7 mouse cellular contexts compared by ENCODE assay signal in the genomic region with DNA sequence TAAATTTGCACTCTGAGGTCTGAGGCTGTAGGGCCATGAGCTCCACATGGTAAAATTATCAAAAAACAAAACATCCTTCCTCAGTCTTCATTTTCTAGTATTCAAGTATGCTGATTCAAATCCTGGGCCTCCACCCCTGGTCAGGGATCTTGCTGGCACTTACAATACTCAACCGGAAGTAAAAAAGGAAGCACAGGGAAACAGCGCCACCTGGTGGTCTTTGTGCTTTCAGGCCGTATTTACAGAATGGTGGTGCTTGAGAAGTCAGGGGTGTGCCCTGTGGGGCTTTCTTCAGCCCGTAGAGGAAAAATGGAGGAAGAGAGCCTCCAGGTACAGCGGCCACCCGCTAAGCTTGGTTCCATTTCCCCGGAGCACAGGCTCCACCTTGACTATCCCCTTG. TPM values are rescaled to one million over a fixed set of nuclear protein-coding genes. Genes with fewer than 3 reads are reported as not detected.
DNase-seq lines count a peak whose midpoint lies in the region; ATAC-seq and TF ChIP-seq lines count a peak whose summit lies in the region.

No protein-coding gene starts in this region.

- DNase-seq in adrenal gland, postnatal 14 days: peak; percentile 93
- peak; percentile 90 to 92 for DNase-seq in heart, adult 2 months
- DNase-seq in kidney, adult 2 months: peak; percentile 97
- peak; percentile 99 for DNase-seq in limb, embryonic 11.5 days (ENCODE audit: low spot score)

- no peak for TF ChIP-seq POLR2A in heart, adult 2 months (IDR thresholded peaks at IDR 0.05; ENCODE audit: insufficient read depth, low read depth, low read length)
- TF ChIP-seq POLR2A in kidney, adult 2 months (IDR thresholded peaks at IDR 0.05; ENCODE audit: low read depth, low read length): no peak
- TF ChIP-seq POLR2A in small intestine, adult 2 months (IDR thresholded peaks at IDR 0.05; ENCODE audit: low read depth, low read length): no peak

- TF ChIP-seq CTCF in heart, adult 2 months (IDR thresholded peaks at IDR 0.05): no peak
- peak; percentile 92 for TF ChIP-seq CTCF in kidney, adult 2 months (conservative IDR thresholded peaks at IDR 0.05; ENCODE audit: insufficient read depth, insufficient read length, low read depth, low read length)
- peak; percentile 94; the same call in 1 of the 2 replicates for TF ChIP-seq CTCF in small intestine, adult 2 months (IDR thresholded peaks at IDR 0.05; ENCODE audit: extremely low read depth, insufficient read length, insufficient replicate concordance, low read depth, low read length)

- H3K4me2 ChIP-seq in embryonic facial prominence, embryonic 12.5 days (replicated peaks): no peak overlapping the region
- no peak overlapping the region for H3K4me2 ChIP-seq in limb, embryonic 11.5 days (ENCODE audit: low read depth, severe bottlenecking)
- H3K4me2 ChIP-seq in midbrain, embryonic 13.5 days (replicated peaks): 0 out of 2 replicates have a peak overlapping the region, but pooled peaks have one; percentile 15

- TF ChIP-seq EP300 in heart, adult 2 months (IDR thresholded peaks at IDR 0.05; ENCODE audit: insufficient read depth, low read depth, low read length): peak; percentile 91

- under 1% methylated on average over 7 of the region's 7 CpGs for whole genome bisulfite sequencing in embryonic facial prominence, embryonic 12.5 days
- 2% methylated on average over 7 of the region's 7 CpGs for WGBS in heart, adult 2 months
- 3% methylated on average over 7 of the region's 7 CpGs for WGBS in kidney, adult 2 months
- WGBS in limb, embryonic 11.5 days: 4% methylated on average over 7 of the region's 7 CpGs
- under 1% methylated on average over 7 of the region's 7 CpGs for WGBS in midbrain, embryonic 13.5 days
- WGBS in small intestine, adult 2 months: under 1% methylated on average over 7 of the region's 7 CpGs

- no peak overlapping the region for H3K4me3 ChIP-seq in embryonic facial prominence, embryonic 12.5 days
- no peak overlapping the region for H3K4me3 ChIP-seq in heart, adult 2 months
- no peak overlapping the region for H3K4me3 ChIP-seq in kidney, adult 2 months (ENCODE audit: insufficient read depth, low read depth, low read length)
- H3K4me3 ChIP-seq in limb, embryonic 11.5 days (ENCODE audit: low read depth, low read length): no peak overlapping the region
- no peak overlapping the region for H3K4me3 ChIP-seq in midbrain, embryonic 13.5 days (replicated peaks)
- no peak overlapping the region for H3K4me3 ChIP-seq in small intestine, adult 2 months (ENCODE audit: low read depth, low read length)

- peaks cover 41% of the 10 kb centered on the region for H3K4me1 ChIP-seq in embryonic facial prominence, embryonic 12.5 days
- H3K4me1 ChIP-seq in heart, adult 2 months (ENCODE audit: control insufficient read depth, insufficient read depth, low read length): peaks cover 4% of the 10 kb centered on the region; the same call in 1 of the 2 replicates
- peaks cover 29% of the 10 kb centered on the region for H3K4me1 ChIP-seq in kidney, adult 2 months (ENCODE audit: control insufficient read depth, insufficient read depth, low read length)
- H3K4me1 ChIP-seq in limb, embryonic 11.5 days (ENCODE audit: control insufficient read depth, insufficient read depth, low read length): peaks cover 42% of the 10 kb centered on the region
- peaks cover 56% of the 10 kb centered on the region for H3K4me1 ChIP-seq in midbrain, embryonic 13.5 days (replicated peaks)
- H3K4me1 ChIP-seq in small intestine, adult 2 months (ENCODE audit: control insufficient read depth, insufficient read depth, insufficient read length, low read length): peaks cover 18% of the 10 kb centered on the region

- H3K27me3 ChIP-seq in embryonic facial prominence, embryonic 12.5 days: peaks cover 8% of the 10 kb centered on the region; the same call in 1 of the 2 replicates
- H3K27me3 ChIP-seq in heart, adult 2 months (ENCODE audit: control insufficient read depth, insufficient read depth, low read length): no peaks in the 10 kb centered on the region
- no peaks in the 10 kb centered on the region for H3K27me3 ChIP-seq in kidney, adult 2 months (replicated peaks; ENCODE audit: control insufficient read depth, insufficient read depth, low read length)
- no peaks in the 10 kb centered on the region for H3K27me3 ChIP-seq in limb, embryonic 11.5 days (ENCODE audit: control insufficient read depth, insufficient read depth, low read length)
- H3K27me3 ChIP-seq in midbrain, embryonic 13.5 days: peaks cover 9% of the 10 kb centered on the region
- H3K27me3 ChIP-seq in small intestine, adult 2 months (ENCODE audit: control insufficient read depth, insufficient read depth, low read length): no peaks in the 10 kb centered on the region

- no peaks in the 10 kb centered on the region for H3K36me3 ChIP-seq in embryonic facial prominence, embryonic 12.5 days
- no peaks in the 10 kb centered on the region for H3K36me3 ChIP-seq in heart, adult 2 months (ENCODE audit: control insufficient read depth, insufficient read depth, low read length)
- no peaks in the 10 kb centered on the region for H3K36me3 ChIP-seq in kidney, adult 2 months (ENCODE audit: control insufficient read depth, insufficient read depth, low read length)
- no peaks in the 10 kb centered on the region for H3K36me3 ChIP-seq in limb, embryonic 11.5 days (ENCODE audit: control insufficient read depth, insufficient read depth, low read length)
- no peaks in the 10 kb centered on the region for H3K36me3 ChIP-seq in midbrain, embryonic 13.5 days
- H3K36me3 ChIP-seq in small intestine, adult 2 months (ENCODE audit: control insufficient read depth, insufficient read depth, low read length): no peaks in the 10 kb centered on the region

- 0 out of 2 replicates have a peak overlapping the region, but pooled peaks have one; percentile 55 for H3K27ac ChIP-seq in embryonic facial prominence, embryonic 12.5 days
- H3K27ac ChIP-seq in heart, adult 2 months: peak overlapping the region; percentile 12; the same call in 1 of the 2 replicates
- H3K27ac ChIP-seq in kidney, adult 2 months (ENCODE audit: insufficient read depth, low read depth, low read length): peak overlapping the region; percentile 95
- 0 out of 2 replicates have a peak overlapping the region, but pooled peaks have one; percentile 26 for H3K27ac ChIP-seq in limb, embryonic 11.5 days (replicated peaks; ENCODE audit: low read depth, low read length)
- H3K27ac ChIP-seq in midbrain, embryonic 13.5 days: peak overlapping the region; percentile 99
- H3K27ac ChIP-seq in small intestine, adult 2 months (ENCODE audit: insufficient read depth, low read depth, low read length): peak overlapping the region; percentile 96

- intact Hi-C loops in heart, adult 2 months (cut with DNase I): loop anchor here (1.0 to 10.0 kb wide), 5 partner anchors 22 to 322 kb away; partner anchors contain the start of gene Copz1

- ATAC-seq in embryonic facial prominence, embryonic 12.5 days (ENCODE audit: insufficient number of reproducible peaks, insufficient read depth, low FRiP score, low TSS enrichment): no peak
- ATAC-seq in limb, embryonic 11.5 days (ENCODE audit: insufficient number of reproducible peaks, low FRiP score, low TSS enrichment, low read depth): no peak
- ATAC-seq in midbrain, embryonic 13.5 days: no peak

- no peaks in the 10 kb centered on the region for H3K9me3 ChIP-seq in embryonic facial prominence, embryonic 12.5 days
- H3K9me3 ChIP-seq in limb, embryonic 11.5 days (ENCODE audit: control insufficient read depth, low read length): no peaks in the 10 kb centered on the region
- no peaks in the 10 kb centered on the region for H3K9me3 ChIP-seq in midbrain, embryonic 13.5 days

- H3K9ac ChIP-seq in embryonic facial prominence, embryonic 12.5 days: no peak overlapping the region
- H3K9ac ChIP-seq in heart, adult 2 months (ENCODE audit: low read depth, low read length): no peak overlapping the region
- H3K9ac ChIP-seq in limb, embryonic 11.5 days (ENCODE audit: low read length): no peak overlapping the region
- H3K9ac ChIP-seq in midbrain, embryonic 13.5 days (replicated peaks): no peak overlapping the region

- no peaks in the 10 kb centered on the region for H3K79me2 ChIP-seq in heart, adult 2 months (replicated peaks; ENCODE audit: control insufficient read depth, insufficient read depth, low read length)

RNA-seq across cellular contexts. Expression of gene Gpr84, which starts 3.3 kb away (rescaled TPM):
- total RNA-seq in adrenal gland, postnatal 14 days (2021): not detected in 2 replicates
- polyA plus RNA-seq in embryonic facial prominence, embryonic 12.5 days (2016; fragmentation: Nextera tagmentation; extraction: Ambion mirVana): 0.47 and 0.67 TPM in 2 replicates
- not detected for total RNA-seq in heart, adult 2 months (2021)
- polyA plus RNA-seq in heart, adult 2 months (2012; rRNA removed): 0.06 TPM in 1 of 2 replicates, not detected in the other
- polyA plus RNA-seq in kidney, adult 2 months (2012; rRNA removed): 0.13 TPM in 1 of 2 replicates, not detected in the other
- polyA plus RNA-seq in limb, embryonic 11.5 days (2014; fragmentation: Nextera tagmentation; extraction: Ambion mirVana): 0.31 TPM in 1 of 2 replicates, not detected in the other
- polyA plus RNA-seq in midbrain, embryonic 13.5 days (2015; fragmentation: Nextera tagmentation; extraction: Ambion mirVana): 0.18 and 0.94 TPM in 2 replicates
- 0.06 and 0.11 TPM in 2 replicates for polyA plus RNA-seq in small intestine, adult 2 months (2012; rRNA removed)

RNA-seq across cellular contexts. Expression of gene Zfp385a, which starts 32.8 kb away (rescaled TPM):
- total RNA-seq in adrenal gland, postnatal 14 days (2021): 18.7 and 19.9 TPM in 2 replicates
- polyA plus RNA-seq in embryonic facial prominence, embryonic 12.5 days (2016; fragmentation: Nextera tagmentation; extraction: Ambion mirVana): 12.6 and 14.5 TPM in 2 replicates
- 10 to 100 TPM; 10.1 to 10.4 TPM for total RNA-seq in heart, adult 2 months (2021)
- 7.3 and 12.0 TPM in 2 replicates for polyA plus RNA-seq in heart, adult 2 months (2012; rRNA removed)
- 5.2 and 6.1 TPM in 2 replicates for polyA plus RNA-seq in kidney, adult 2 months (2012; rRNA removed)
- polyA plus RNA-seq in limb, embryonic 11.5 days (2014; fragmentation: Nextera tagmentation; extraction: Ambion mirVana): 19.2 and 22.9 TPM in 2 replicates
- polyA plus RNA-seq in midbrain, embryonic 13.5 days (2015; fragmentation: Nextera tagmentation; extraction: Ambion mirVana): 15.1 and 17.9 TPM in 2 replicates
- 6.1 and 7.5 TPM in 2 replicates for polyA plus RNA-seq in small intestine, adult 2 months (2012; rRNA removed)

RNA-seq across cellular contexts. Expression of gene Copz1, which starts 34.6 kb away (rescaled TPM):
- total RNA-seq in adrenal gland, postnatal 14 days (2021): 118 and 125 TPM in 2 replicates
- 257 and 268 TPM in 2 replicates for polyA plus RNA-seq in embryonic facial prominence, embryonic 12.5 days (2016; fragmentation: Nextera tagmentation; extraction: Ambion mirVana)
- 10 to 100 TPM; 50.2 to 55.2 TPM for total RNA-seq in heart, adult 2 months (2021)
- 58.7 and 96.8 TPM in 2 replicates for polyA plus RNA-seq in heart, adult 2 months (2012; rRNA removed)
- polyA plus RNA-seq in kidney, adult 2 months (2012; rRNA removed): 138 TPM in 2 replicates
- 320 and 334 TPM in 2 replicates for polyA plus RNA-seq in limb, embryonic 11.5 days (2014; fragmentation: Nextera tagmentation; extraction: Ambion mirVana)
- polyA plus RNA-seq in midbrain, embryonic 13.5 days (2015; fragmentation: Nextera tagmentation; extraction: Ambion mirVana): 218 and 221 TPM in 2 replicates
- 64.9 and 111 TPM in 2 replicates for polyA plus RNA-seq in small intestine, adult 2 months (2012; rRNA removed)

RNA-seq across cellular contexts. Expression of gene Nfe2, which starts 48.9 kb away (rescaled TPM):
- total RNA-seq in adrenal gland, postnatal 14 days (2021): 1.0 and 4.7 TPM in 2 replicates
- polyA plus RNA-seq in embryonic facial prominence, embryonic 12.5 days (2016; fragmentation: Nextera tagmentation; extraction: Ambion mirVana): 4.9 and 5.2 TPM in 2 replicates
- total RNA-seq in heart, adult 2 months (2021): 1 to 10 TPM in 1 of 2 experiments, under 1 TPM in 1; 0.86 to 2.0 TPM
- polyA plus RNA-seq in heart, adult 2 months (2012; rRNA removed): 1.6 and 1.9 TPM in 2 replicates
- 0.58 and 1.0 TPM in 2 replicates for polyA plus RNA-seq in kidney, adult 2 months (2012; rRNA removed)
- 5.4 and 7.7 TPM in 2 replicates for polyA plus RNA-seq in limb, embryonic 11.5 days (2014; fragmentation: Nextera tagmentation; extraction: Ambion mirVana)
- 0.75 and 0.82 TPM in 2 replicates for polyA plus RNA-seq in midbrain, embryonic 13.5 days (2015; fragmentation: Nextera tagmentation; extraction: Ambion mirVana)
- 0.39 and 0.83 TPM in 2 replicates for polyA plus RNA-seq in small intestine, adult 2 months (2012; rRNA removed)

RNA-seq across cellular contexts. Expression of gene Itga5, which starts 59.4 kb away (rescaled TPM):
- total RNA-seq in adrenal gland, postnatal 14 days (2021): 34.9 and 37.7 TPM in 2 replicates
- 49.4 and 50.9 TPM in 2 replicates for polyA plus RNA-seq in embryonic facial prominence, embryonic 12.5 days (2016; fragmentation: Nextera tagmentation; extraction: Ambion mirVana)
- total RNA-seq in heart, adult 2 months (2021): 10 to 100 TPM; 36.4 to 36.7 TPM
- polyA plus RNA-seq in heart, adult 2 months (2012; rRNA removed): 38.6 and 44.6 TPM in 2 replicates
- polyA plus RNA-seq in kidney, adult 2 months (2012; rRNA removed): 9.3 and 9.7 TPM in 2 replicates
- polyA plus RNA-seq in limb, embryonic 11.5 days (2014; fragmentation: Nextera tagmentation; extraction: Ambion mirVana): 28.6 and 31.7 TPM in 2 replicates
- 6.8 and 7.8 TPM in 2 replicates for polyA plus RNA-seq in midbrain, embryonic 13.5 days (2015; fragmentation: Nextera tagmentation; extraction: Ambion mirVana)
- polyA plus RNA-seq in small intestine, adult 2 months (2012; rRNA removed): 8.8 and 9.4 TPM in 2 replicates

Comparison
In these comparisons a context has a peak if more than half of its experiments do, and no peak if none do; other contexts are left out.
1. H3K27ac ChIP-seq: peak in every context shown above with its lines; median percentile 99 in midbrain, embryonic 13.5 days; 96 in small intestine, adult 2 months; 95 in kidney, adult 2 months; 55 in embryonic facial prominence, embryonic 12.5 days; 26 in limb, embryonic 11.5 days; 12 in heart, adult 2 months.